Mouse (Mus musculus): ENCODE results near the gene Mrps12. TPM values are rescaled to one million over a fixed set of nuclear protein-coding genes. Genes with fewer than 3 reads are reported as not detected.

Gene Mrps12
- total and polyA plus RNA-seq, 2 experiments from 2014 or later: 66.4 to 111 TPM

DNA sequence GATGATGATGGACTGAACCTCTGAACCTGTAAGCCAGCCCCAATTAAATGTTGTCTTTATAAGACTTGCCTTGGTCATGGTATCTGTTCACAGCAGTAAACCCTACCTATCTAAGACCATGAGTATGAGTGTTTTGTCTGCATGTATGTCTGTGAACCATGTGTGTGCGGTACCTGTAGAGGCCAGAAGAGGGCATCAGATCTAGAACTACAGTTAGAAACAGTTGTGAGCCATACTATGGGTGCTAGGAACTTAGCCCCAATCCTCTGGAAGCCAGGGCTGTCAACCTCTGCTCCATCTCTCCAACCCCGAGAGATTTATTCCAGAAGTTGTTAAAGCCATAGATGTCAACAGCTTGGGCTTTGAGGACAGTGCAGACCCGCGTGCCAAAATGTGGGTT lies 41.4 kb downstream of the Mrps12 start:
- no peaks in the 10 kb centered on the region for H3K27me3 ChIP-seq (ENCODE audit: insufficient read depth, low read length)
- no peaks in the 10 kb centered on the region for H3K9me3 ChIP-seq (ENCODE audit: low read length)
- H3K36me3 ChIP-seq (ENCODE audit: insufficient read depth, low read length): no peaks in the 10 kb centered on the region
- no peak overlapping the region for H3K4me2 ChIP-seq (ENCODE audit: low read depth, low read length)
- no peak for ATAC-seq
- H3K27ac ChIP-seq: no peak overlapping the region
- no peaks in the 10 kb centered on the region for H3K4me1 ChIP-seq (ENCODE audit: insufficient read depth, low read length)
- TF ChIP-seq CTCF (IDR thresholded peaks at IDR 0.05; ENCODE audit: low read depth): no peak
- H3K9ac ChIP-seq (replicated peaks; ENCODE audit: low read length): no peak overlapping the region
- WGBS: over 99% methylated on average over 4 of the region's 4 CpGs
- no peak overlapping the region for H3K4me3 ChIP-seq (ENCODE audit: low read length)
- no peak for DNase-seq (ENCODE audit: low spot score)

GRCm38 (mm10) chr7:28697277-28697676 lies 44.3 kb downstream of the Mrps12 start:
- Histone ChIP-seq H3K4me3 (ENCODE audit: low read length) (no peak overlapping the region), H3K27me3 (ENCODE audit: insufficient read depth, low read length) (no peaks in the 10 kb centered on the region), H3K27ac (no peak overlapping the region), H3K4me1 (ENCODE audit: insufficient read depth, low read length) (0 out of 2 replicates have a peak, but pooled peaks cover 5% of the 10 kb centered on the region), H3K9me3 (ENCODE audit: low read length) (no peaks in the 10 kb centered on the region), H3K4me2 (ENCODE audit: low read depth, low read length) (no peak overlapping the region), H3K36me3 (ENCODE audit: insufficient read depth, low read length) (no peaks in the 10 kb centered on the region), H3K9ac (replicated peaks; ENCODE audit: low read length) (no peak overlapping the region)
- no peak for ATAC-seq
- 95% methylated on average over 11 of the region's 11 CpGs for WGBS
- no peak for TF ChIP-seq CTCF (IDR thresholded peaks at IDR 0.05; ENCODE audit: low read depth)
- no peak for DNase-seq (ENCODE audit: low spot score)

GRCm38 (mm10) chr7:28694966-28695511 lies 46.6 kb downstream of the Mrps12 start:
- WGBS: 58% methylated on average over 8 of the region's 8 CpGs

DNA sequence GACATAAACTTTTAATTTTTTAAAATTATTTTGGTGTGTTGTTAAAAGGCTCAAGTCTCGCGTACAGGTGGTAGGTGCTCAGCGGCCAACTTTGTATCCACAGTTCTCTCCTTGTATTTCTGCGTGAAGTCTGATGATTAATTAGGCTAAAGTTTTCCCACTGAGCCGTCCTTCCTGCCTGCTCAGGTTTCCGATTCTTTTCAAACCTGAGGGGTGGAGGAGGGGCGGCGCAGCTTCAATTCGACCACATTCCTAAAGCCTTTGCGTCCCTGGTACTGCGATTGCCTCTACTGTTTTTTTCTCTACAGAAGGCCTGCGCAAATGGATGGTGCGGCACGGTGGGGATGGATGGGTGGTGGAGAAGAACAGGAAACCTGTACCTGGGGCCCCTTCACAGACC lies 47.2 kb downstream of the Mrps12 start:
- H3K4me2 ChIP-seq (ENCODE audit: low read depth, low read length): peak overlapping the region; percentile 84
- no peaks in the 10 kb centered on the region for H3K27me3 ChIP-seq (ENCODE audit: insufficient read depth, low read length)
- DNase-seq (ENCODE audit: low spot score): peak; percentile 31
- no peak overlapping the region for H3K4me3 ChIP-seq (ENCODE audit: low read length)
- WGBS: 14% methylated on average over 14 of the region's 14 CpGs
- no peak for ATAC-seq
- no peak for TF ChIP-seq CTCF (IDR thresholded peaks at IDR 0.05; ENCODE audit: low read depth)
- H3K27ac ChIP-seq: no peak overlapping the region
- no peaks in the 10 kb centered on the region for H3K9me3 ChIP-seq (ENCODE audit: low read length)
- H3K9ac ChIP-seq (replicated peaks; ENCODE audit: low read length): no peak overlapping the region
- H3K36me3 ChIP-seq (ENCODE audit: insufficient read depth, low read length): no peaks in the 10 kb centered on the region
- H3K4me1 ChIP-seq (ENCODE audit: insufficient read depth, low read length): 0 out of 2 replicates have a peak, but pooled peaks cover 5% of the 10 kb centered on the region

More at GRCm38 (mm10) chr7:28694966-28695511, 46.6 kb downstream of the Mrps12 start:
- Histone ChIP-seq H3K4me3 (ENCODE audit: low read length) (no peak overlapping the region), H3K4me2 (ENCODE audit: low read depth, low read length) (peak overlapping the region; percentile 84; the same call in 1 of the 2 replicates), H3K9ac (replicated peaks; ENCODE audit: low read length) (no peak overlapping the region), H3K4me1 (ENCODE audit: insufficient read depth, low read length) (0 out of 2 replicates have a peak, but pooled peaks cover 5% of the 10 kb centered on the region), H3K27ac (no peak overlapping the region), H3K36me3 (ENCODE audit: insufficient read depth, low read length) (no peaks in the 10 kb centered on the region), H3K9me3 (ENCODE audit: low read length) (no peaks in the 10 kb centered on the region), H3K27me3 (ENCODE audit: insufficient read depth, low read length) (no peaks in the 10 kb centered on the region)
- no peak for DNase-seq (ENCODE audit: low spot score)
- no peak for TF ChIP-seq CTCF (IDR thresholded peaks at IDR 0.05; ENCODE audit: low read depth)
- no peak for ATAC-seq

GRCm38 (mm10) chr7:28693321-28693966 lies 48.2 kb downstream of the Mrps12 start:
- peak; percentile 33 for TF ChIP-seq CTCF (IDR thresholded peaks at IDR 0.05; ENCODE audit: low read depth)
- WGBS: under 1% methylated on average over 38 of the region's 38 CpGs
- ATAC-seq (peak; percentile 93), DNase-seq (ENCODE audit: low spot score) (peak; percentile 90)
- Histone ChIP-seq H3K4me3 (ENCODE audit: low read length) (peak overlapping the region; percentile 62), H3K9me3 (ENCODE audit: low read length) (no peaks in the 10 kb centered on the region), H3K4me1 (ENCODE audit: insufficient read depth, low read length) (0 out of 2 replicates have a peak, but pooled peaks cover 5% of the 10 kb centered on the region), H3K27me3 (ENCODE audit: insufficient read depth, low read length) (no peaks in the 10 kb centered on the region), H3K4me2 (ENCODE audit: low read depth, low read length) (peak overlapping the region; percentile 84), H3K36me3 (ENCODE audit: insufficient read depth, low read length) (no peaks in the 10 kb centered on the region), H3K9ac (replicated peaks; ENCODE audit: low read length) (peak overlapping the region; percentile 74), H3K27ac (peak overlapping the region; percentile 74)

- Histone ChIP-seq H3K9me3 (ENCODE audit: low read length) (no peaks in the 10 kb centered on the region), H3K9ac (replicated peaks; ENCODE audit: low read length) (peak within 1 kb of the TSS; percentile 74), H3K4me3 (ENCODE audit: low read length) (peak within 1 kb of the TSS; percentile 62), H3K27me3 (ENCODE audit: insufficient read depth, low read length) (no peaks in the 10 kb centered on the region), H3K4me1 (ENCODE audit: insufficient read depth, low read length) (0 out of 2 replicates have a peak, but pooled peaks cover 5% of the 10 kb centered on the region), H3K36me3 (ENCODE audit: insufficient read depth, low read length) (no peaks in the 10 kb centered on the region), H3K4me2 (ENCODE audit: low read depth, low read length) (peak within 1 kb of the TSS; percentile 84), H3K27ac (peak within 1 kb of the TSS; percentile 74)
- 0 out of 2 replicates have a peak, but pooled peaks have one; percentile 32 for TF ChIP-seq CTCF (IDR thresholded peaks at IDR 0.05; ENCODE audit: low read depth)
- DNase-seq (ENCODE audit: low spot score) (peak; percentile 63), ATAC-seq (peak; percentile 65)
- 22% methylated on average over 29 of the region's 30 CpGs for WGBS
These were observed 48.9 kb downstream of the Mrps12 start, which contains the start of gene Fbxo27 for GRCm38 (mm10) chr7:28692545-28693320. Gene Fbxo27 (plus strand): TSS chr7:28692849.

All from hindbrain, postnatal 0 days (tissue).